Mouse (Mus musculus) ES-E14 (cell line): ENCODE results near the gene Mgmt. TPM values are rescaled to one million over a fixed set of nuclear protein-coding genes. Genes with fewer than 3 reads are reported as not detected.

Source experiments
- DNase-seq: peaks from one replicate; pipeline ENCODE4 v3.0.0-alpha.2; 2013; ENCODE audit warnings: low read depth, low spot score
- H3K27ac ChIP-seq: 2 replicates; pipeline ENCODE4 v1.5.1; 2012; ENCODE audit warnings: low read depth, mild to moderate bottlenecking, low read length, moderate library complexity, mixed read lengths; ENCODE audit not compliant: poor library complexity, insufficient read depth, severe bottlenecking
- H3K36me3 ChIP-seq: 2 replicates; pipeline ENCODE4 v1.6.1; 2012; ENCODE audit warnings: mild to moderate bottlenecking, low read length, moderate library complexity, mixed read lengths; ENCODE audit not compliant: control insufficient read depth, poor library complexity, insufficient read depth, severe bottlenecking
- H3K4me1 ChIP-seq, 2 experiments: fragments of 150-350 bp in 1 of 2; sonication (generic) in 1 of 2; 2 replicates each; pipeline ENCODE4 v1.6.1; 2012; ENCODE audit warnings: low read length in 2 of 2, mild to moderate bottlenecking in 1 of 2, mixed read lengths in 1 of 2; ENCODE audit not compliant: control insufficient read depth in 2 of 2, insufficient read depth in 2 of 2, poor library complexity in 1 of 2
- H3K4me3 ChIP-seq, 2 experiments: fragments of 150-350 bp in 1 of 2; sonication (generic) in 1 of 2; 2 replicates each; pipeline ENCODE4 v1.5.1; 2012; ENCODE audit warnings: low read length in 2 of 2, low read depth in 1 of 2, mild to moderate bottlenecking in 1 of 2, mixed read lengths in 1 of 2; ENCODE audit not compliant: insufficient read depth in 1 of 2, poor library complexity in 1 of 2, severe bottlenecking in 1 of 2
- H3K9ac ChIP-seq: 2 replicates; pipeline ENCODE4 v1.6.1; 2012; ENCODE audit warnings: low read depth, mild to moderate bottlenecking, low read length, mixed read lengths; ENCODE audit not compliant: poor library complexity, insufficient read depth, severe bottlenecking
- H3K9me3 ChIP-seq: fragments of 150-350 bp; sonication (generic); 2 replicates; pipeline ENCODE4 v1.6.1; 2012; ENCODE audit warnings: low read depth, mild to moderate bottlenecking, low read length; ENCODE audit not compliant: control insufficient read depth, insufficient read depth
- CHD2 ChIP-seq: IDR thresholded peaks from 2 replicates; pipeline ENCODE4 v1.6.1; 2014; ENCODE audit warnings: mild to moderate bottlenecking, low read depth, low read length, inconsistent platforms
- HCFC1 ChIP-seq: IDR thresholded peaks from 2 replicates; pipeline ENCODE4 v1.6.1; 2012; ENCODE audit warnings: low read length, inconsistent platforms, borderline replicate concordance; ENCODE audit not compliant: insufficient read depth
- MAFK ChIP-seq: IDR thresholded peaks from 2 replicates; pipeline ENCODE4 v1.6.1; 2014; ENCODE audit warnings: mild to moderate bottlenecking, low read depth, low read length, inconsistent platforms; ENCODE audit not compliant: insufficient read depth
- ZC3H11A ChIP-seq: IDR thresholded peaks from 2 replicates; pipeline ENCODE4 v1.6.1; 2012; ENCODE audit warnings: low read depth, mild to moderate bottlenecking, inconsistent platforms, low read length, borderline replicate concordance
- ZNF384 ChIP-seq: IDR thresholded peaks from 2 replicates; pipeline ENCODE4 v1.6.1; 2012; ENCODE audit warnings: low read depth, low read length, inconsistent platforms
- in situ Hi-C, 2 experiments: fragments of 600-800 bp; cut with MboI; formaldehyde crosslinking; loops; one replicate each; pipeline ENCODE4 v1.15.1; 2025; ENCODE audit warnings: low sequenced_read_pairs in 2 of 2, inconsistent platforms in 1 of 2; ENCODE audit not compliant: unreplicated experiment in 2 of 2
- total RNA-seq: library from RNA; depleted of rRNA; stranded (reverse); fragments of 300-350 nt; gene quantifications from 2 replicates; pipeline ENCODE4 v1.2.3, GENCODE M21; 2012

Gene Mgmt
- total RNA-seq, 1 experiment = 6.4 TPM

GRCm38 (mm10) chr7:137154623-137155022 lies 260.2 kb downstream of the Mgmt start:
- TF ChIP-seq CHD2 (no peak), HCFC1 (no peak), ZC3H11A (no peak), MAFK (no peak), ZNF384 (no peak)
- DNase-seq = no peak
- Histone ChIP-seq H3K4me3 (no peak overlapping the region), H3K9me3 (no peaks in the 10 kb centered on the region), H3K9ac (no peak overlapping the region), H3K36me3 (no peaks in the 10 kb centered on the region), H3K27ac (no peak overlapping the region), H3K4me1 (peaks cover 0 to 2% of the 10 kb centered on the region in 2 experiments; a peak in 1 of 4 replicates)
- in situ Hi-C loops = no loop called here

GRCm38 (mm10) chr7:137159086-137159485 lies 264.7 kb downstream of the Mgmt start:
- TF ChIP-seq CHD2 = no peak
- no peak for TF ChIP-seq HCFC1
- no peak for TF ChIP-seq ZC3H11A
- no peak for TF ChIP-seq ZNF384
- TF ChIP-seq MAFK = no peak
- Histone ChIP-seq H3K4me1 (peaks cover 0 to 2% of the 10 kb centered on the region in 2 experiments; a peak in 1 of 4 replicates), H3K9ac (no peak overlapping the region), H3K27ac (no peak overlapping the region), H3K36me3 (no peaks in the 10 kb centered on the region), H3K9me3 (no peaks in the 10 kb centered on the region), H3K4me3 (no peak overlapping the region)
- in situ Hi-C loops = no loop called here
- DNase-seq = no peak

GRCm38 (mm10) chr7:137172278-137172677 lies 277.9 kb downstream of the Mgmt start:
- no peak for DNase-seq
- TF ChIP-seq MAFK (no peak), HCFC1 (no peak), ZNF384 (no peak), ZC3H11A (no peak)
- Histone ChIP-seq H3K9me3 (no peaks in the 10 kb centered on the region), H3K4me3 (no peak overlapping the region), H3K36me3 (no peaks in the 10 kb centered on the region; the same call in 1 of the 2 replicates), H3K27ac (no peak overlapping the region), H3K4me1 (no peaks in the 10 kb centered on the region), H3K9ac (no peak overlapping the region)
- in situ Hi-C loops = no loop called here
